Mouse (Mus musculus) gastrocnemius, postnatal 36 days (tissue): ENCODE data around the gene Rabgef1. TPM values are rescaled to one million over a fixed set of nuclear protein-coding genes. Genes with fewer than 3 reads are reported as not detected.
"Not testable (repeated sequence)": the region's sequence is repeated elsewhere in the genome, so short reads cannot be mapped to it uniquely, and the experiment has no call there.

Source experiments
- DNase-seq, 2 experiments: peaks; one replicate each; pipeline ENCODE4 v3.0.0; 2022
- intact Hi-C: fragments of 180-260 bp; cut with DNase I; formaldehyde crosslinking; loops from one replicate; pipeline ENCODE4 v1.15.1; 2025
- total RNA-seq, 2 experiments: library from RNA; stranded (reverse); gene quantifications; 2 replicates each; pipeline ENCODE4 v1.2.3; 2021

The Rabgef1 gene
- total RNA-seq, 2 experiments from 2014 or later, result 67.7 to 81.8 TPM

DNA sequence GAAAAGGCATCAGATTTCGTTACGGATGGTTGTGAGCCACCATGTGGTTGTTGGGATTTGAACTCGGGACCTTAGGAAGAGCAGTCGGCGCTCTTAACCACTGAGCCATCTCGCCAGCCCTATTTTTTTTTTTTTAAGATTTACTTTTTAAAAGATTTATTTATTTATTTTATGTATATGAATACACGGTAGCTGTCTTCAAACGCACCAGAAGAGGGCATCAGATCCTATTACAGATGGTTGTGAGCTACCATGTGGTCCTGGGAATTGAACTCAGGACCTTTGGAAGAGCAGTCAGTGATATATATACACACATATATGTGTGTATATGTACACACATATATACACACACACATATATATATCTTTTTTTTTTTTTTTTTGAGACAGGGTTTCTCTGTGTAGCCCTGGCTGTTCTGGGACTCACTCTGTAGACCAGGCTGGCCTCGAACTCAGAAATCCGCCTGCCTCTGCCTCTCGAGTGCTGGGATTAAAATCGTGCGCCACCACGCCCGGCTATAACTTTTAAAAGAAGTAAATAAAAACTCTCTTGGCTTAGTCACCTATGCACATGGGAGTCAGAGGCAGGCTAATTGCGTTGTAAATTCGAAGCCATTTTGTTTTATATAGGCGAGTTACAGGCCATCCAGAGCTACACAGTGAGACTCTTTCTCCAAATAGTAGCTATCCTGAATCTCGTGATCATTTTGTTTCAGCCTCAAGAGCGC lies 84.4 kb downstream of the Rabgef1 start:
- intact Hi-C loops, DNase-seq: not testable (repeated sequence)

DNA sequence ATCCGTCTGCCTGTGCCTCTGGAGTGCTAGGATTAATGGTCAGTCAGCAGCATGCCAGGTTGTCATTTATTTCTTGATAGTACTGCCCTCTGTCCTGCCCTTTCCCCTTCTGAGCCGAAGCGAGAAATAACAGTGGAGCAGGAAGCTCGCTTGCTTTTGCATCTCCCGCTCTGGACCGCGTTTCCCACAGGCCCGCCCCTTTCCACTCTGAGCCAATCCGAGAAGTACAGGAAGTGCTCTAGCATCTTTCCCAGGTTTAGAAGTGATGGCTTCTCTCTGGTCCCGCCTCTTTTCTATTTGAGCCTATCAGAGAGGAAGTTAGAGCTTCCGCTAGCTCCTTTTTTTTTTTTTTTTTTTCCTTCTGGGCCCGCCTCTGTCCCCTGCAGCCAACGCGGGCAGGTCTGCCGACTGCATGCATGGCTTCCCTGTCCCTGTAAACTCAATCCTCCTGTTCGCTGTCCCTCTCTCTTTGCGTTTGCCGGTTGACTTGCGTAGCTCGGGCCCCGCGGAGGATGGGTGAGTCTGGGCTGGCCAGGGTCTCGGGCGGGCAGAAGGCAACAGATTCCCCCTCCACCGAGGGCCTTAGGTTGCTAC lies 85.2 kb downstream of the Rabgef1 start:
- intact Hi-C loops, result no loop called here
- peak; percentile 90 to 95 for DNase-seq

- intact Hi-C loops, result no loop called here
- DNase-seq, result no peak
Observed at GRCm38 (mm10) chr5:130257303-130257702, 85.7 kb downstream of the Rabgef1 start.

GRCm38 (mm10) chr5:130263454-130263853 lies 91.9 kb downstream of the Rabgef1 start:
- intact Hi-C loops, result no loop called here
- DNase-seq, result no peak

Other genes with a start within 250 kb of the Rabgef1 start
- 10 to 100 TPM; 20.2 to 22.1 TPM for gene Vkorc1l1, start 229.8 kb upstream of the Rabgef1 start, total RNA-seq
- gene Gusb, start 168.7 kb upstream of the Rabgef1 start, total RNA-seq, result 1 to 10 TPM; 7.3 to 8.0 TPM
- gene Asl, start 142.6 kb upstream of the Rabgef1 start, total RNA-seq, result 10 to 100 TPM in 1 of 2 experiments, 1 to 10 TPM in 1; 6.4 to 11.3 TPM
- 10 to 100 TPM; 16.0 to 16.4 TPM for gene Crcp, start 142.5 kb upstream of the Rabgef1 start, total RNA-seq
- gene Tpst1, start 98.5 kb upstream of the Rabgef1 start, total RNA-seq, result 1 to 10 TPM; 4.0 to 6.0 TPM
- gene Kctd7, start 26.9 kb upstream of the Rabgef1 start, total RNA-seq, result 1 to 10 TPM; 1.8 to 2.2 TPM
- gene Tmem248, start 45.3 kb downstream of the Rabgef1 start, total RNA-seq, result 10 to 100 TPM; 30.9 to 43.7 TPM
- 10 to 100 TPM; 24.1 to 24.6 TPM for gene Sbds, start 83.7 kb downstream of the Rabgef1 start, total RNA-seq
- 10 to 100 TPM in 1 of 2 experiments, 1 to 10 TPM in 1; 9.6 to 10.3 TPM for gene Tyw1, start 83.8 kb downstream of the Rabgef1 start, total RNA-seq
- not detected for gene Caln1, start 197.7 kb downstream of the Rabgef1 start, total RNA-seq
- gene A330070K13Rik, start 212.8 kb downstream of the Rabgef1 start, total RNA-seq, result not detected